Mouse (Mus musculus) lung, adult 2 months (tissue): ENCODE data around the gene Arhgap10. TPM values are rescaled to one million over a fixed set of nuclear protein-coding genes. Genes with fewer than 3 reads are reported as not detected.

ENCODE experiments used
- DNase-seq: peaks from one replicate; pipeline ENCODE4 v3.0.0; 2022
- H3K4me1 ChIP-seq: fragments of 200-500 bp; 2 replicates; pipeline ENCODE4 v1.6.1; 2011; ENCODE audit warnings: low read length; ENCODE audit not compliant: control insufficient read depth, insufficient read depth
- H3K4me3 ChIP-seq: fragments of 200-500 bp; replicated peaks from 2 replicates; pipeline ENCODE3; 2011; ENCODE audit warnings: low read depth, mild to moderate bottlenecking, control low read depth, low read length; ENCODE audit errors: extremely low read depth
- CTCF ChIP-seq: fragments of 200-500 bp; IDR thresholded peaks from 2 replicates; pipeline ENCODE4 v1.5.1; 2011; ENCODE audit warnings: mild to moderate bottlenecking, low read length, control low read depth; ENCODE audit not compliant: insufficient read depth
- POLR2A ChIP-seq: fragments of 200-500 bp; IDR thresholded peaks from 2 replicates; pipeline ENCODE4 v1.6.1; 2011; ENCODE audit warnings: low read depth, mild to moderate bottlenecking, control low read depth, low read length, borderline replicate concordance; ENCODE audit errors: extremely low read depth
- WGBS: fragments of 180-500 bp; shearing (Covaris S2); methylation state at CpG from one replicate; pipeline ENCODE4 v1.1.7; 2018; 5-methylcytosine and 5-hydroxymethylcytosine counted together
- polyA plus RNA-seq: library from polyadenylated mRNA; depleted of rRNA; stranded (reverse); fragments of >200 nt; gene quantifications from 2 replicates; pipeline ENCODE4 v1.2.3, GENCODE M21; 2012

Gene Arhgap10
- polyA plus RNA-seq, 1 experiment, result 11.2 TPM

GRCm38 (mm10) chr8:77384080-77384479 is 133.7 kb downstream of the Arhgap10 start:
- no peak for DNase-seq
- no peak for TF ChIP-seq CTCF
- TF ChIP-seq POLR2A, result no peak
- 89% methylated on average over 6 of the region's 6 CpGs for WGBS

GRCm38 (mm10) chr8:77383671-77384070 is 134.1 kb downstream of the Arhgap10 start:
- no peaks in the 10 kb centered on the region for H3K4me1 ChIP-seq
- no peak for DNase-seq
- TF ChIP-seq CTCF (no peak), POLR2A (no peak)
- no peak overlapping the region for H3K4me3 ChIP-seq
- 85% methylated on average over 8 of the region's 8 CpGs for WGBS

More at GRCm38 (mm10) chr8:77384080-77384479, 133.7 kb downstream of the Arhgap10 start:
- H3K4me1 ChIP-seq, result no peaks in the 10 kb centered on the region
- H3K4me3 ChIP-seq, result no peak overlapping the region

DNA sequence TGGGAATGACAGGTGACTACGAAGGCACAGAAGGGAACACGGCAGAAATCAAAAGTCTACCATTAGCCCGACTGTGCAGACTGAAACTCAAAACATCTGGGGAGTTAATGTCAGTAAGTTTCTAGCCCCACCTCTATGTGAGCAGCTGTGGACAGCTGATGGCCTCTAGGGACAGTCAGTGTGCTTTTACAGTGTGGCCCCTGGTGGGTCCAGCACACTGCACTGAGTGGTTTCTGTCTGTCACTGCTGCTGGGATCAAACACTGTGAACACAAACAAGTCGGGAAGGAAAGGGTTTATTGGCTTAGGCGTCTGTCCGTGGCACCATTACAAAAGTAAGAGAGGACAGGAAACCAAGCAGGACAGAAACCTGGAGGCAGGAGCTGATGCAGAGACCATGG is 136.9 kb downstream of the Arhgap10 start:
- no peak for DNase-seq
- TF ChIP-seq POLR2A, result no peak
- no peak for TF ChIP-seq CTCF
- Histone ChIP-seq H3K4me1 (no peaks in the 10 kb centered on the region), H3K4me3 (no peak overlapping the region)
- 60% methylated on average over 6 of the region's 6 CpGs for WGBS

DNA sequence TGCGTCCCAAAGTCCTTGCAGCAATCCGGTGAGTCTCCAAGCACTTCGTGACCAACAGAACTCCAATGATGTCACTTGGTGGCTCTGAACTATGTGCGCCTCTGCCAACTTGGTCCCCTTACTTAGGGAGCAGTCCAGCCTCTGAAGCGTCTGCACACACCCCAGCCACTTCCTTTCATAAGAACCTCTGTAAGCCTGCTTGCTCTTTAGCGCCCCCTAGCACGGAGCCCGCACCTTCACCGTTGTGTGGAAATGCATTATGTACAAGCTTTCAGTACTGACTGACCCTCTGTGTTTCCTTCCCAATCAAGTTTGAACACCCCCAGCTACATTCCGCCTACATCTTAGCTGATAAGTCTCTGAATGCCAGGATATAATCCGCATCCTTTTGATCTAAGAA is 138.5 kb downstream of the Arhgap10 start:
- Histone ChIP-seq H3K4me1 (no peaks in the 10 kb centered on the region), H3K4me3 (no peak overlapping the region)
- 69% methylated on average over 11 of the region's 11 CpGs for WGBS
- no peak for DNase-seq
- TF ChIP-seq CTCF (peak; percentile 61), POLR2A (no peak)

GRCm38 (mm10) chr8:77376451-77376853 is 141.3 kb downstream of the Arhgap10 start:
- DNase-seq, result peak; percentile 7
- H3K4me3 ChIP-seq, result no peak overlapping the region
- no peak for TF ChIP-seq POLR2A
- no peak for TF ChIP-seq CTCF
- H3K4me1 ChIP-seq, result no peaks in the 10 kb centered on the region
- WGBS, result 49% methylated on average over 5 of the region's 5 CpGs

DNA sequence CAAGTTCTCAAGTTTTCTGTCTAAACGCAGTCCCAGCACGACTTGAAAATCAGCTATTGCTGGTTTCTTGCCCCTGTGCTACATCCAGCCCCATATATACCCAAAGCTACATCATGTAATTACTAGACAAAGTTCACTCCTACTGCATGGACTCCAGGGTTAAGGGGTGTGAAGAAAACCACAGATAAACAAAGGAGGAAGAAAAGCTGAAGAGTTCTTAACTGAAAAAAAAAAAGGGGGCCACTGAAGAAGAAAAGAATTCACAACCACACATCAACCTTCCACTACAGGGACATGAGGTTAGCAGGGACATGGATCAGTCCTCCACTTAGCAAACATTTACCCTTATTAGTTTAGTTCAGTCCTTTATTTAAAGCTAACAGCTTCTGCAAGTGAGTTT is 141.8 kb downstream of the Arhgap10 start:
- TF ChIP-seq POLR2A (no peak), CTCF (no peak)
- Histone ChIP-seq H3K4me3 (no peak overlapping the region), H3K4me1 (no peaks in the 10 kb centered on the region)
- WGBS, result 83% methylated on average over 2 of the region's 2 CpGs
- no peak for DNase-seq

GRCm38 (mm10) chr8:77371006-77371405 is 146.7 kb downstream of the Arhgap10 start:
- Histone ChIP-seq H3K4me3 (no peak overlapping the region), H3K4me1 (no peaks in the 10 kb centered on the region)
- 87% methylated on average over 6 of the region's 6 CpGs for WGBS
- TF ChIP-seq CTCF (no peak), POLR2A (no peak)
- no peak for DNase-seq

DNA sequence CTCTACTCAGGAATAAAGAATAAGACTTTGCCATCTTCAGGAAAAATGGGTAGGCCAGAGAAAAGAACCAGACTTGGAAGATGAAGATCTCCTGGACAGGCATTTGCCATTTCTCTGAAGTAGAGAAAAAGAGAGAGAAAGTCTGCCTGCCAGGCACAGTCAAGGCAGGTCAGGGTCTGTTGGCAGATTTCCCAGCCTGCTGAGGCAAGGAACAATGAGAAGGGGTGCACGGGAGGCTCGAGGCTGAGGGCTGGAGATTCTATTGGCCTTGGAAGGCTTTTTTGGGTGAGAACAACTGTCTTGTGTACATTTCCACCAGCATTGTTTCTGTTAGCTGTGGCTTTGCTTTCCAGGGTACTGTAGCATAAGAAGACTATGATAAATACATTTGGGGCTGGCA is 147.4 kb downstream of the Arhgap10 start:
- Histone ChIP-seq H3K4me1 (no peaks in the 10 kb centered on the region), H3K4me3 (no peak overlapping the region)
- 22% methylated on average over 2 of the region's 2 CpGs for WGBS
- no peak for TF ChIP-seq POLR2A
- DNase-seq, result no peak

- 91% methylated on average over 7 of the region's 7 CpGs for WGBS
- Histone ChIP-seq H3K4me3 (no peak overlapping the region), H3K4me1 (no peaks in the 10 kb centered on the region)
- DNase-seq, result no peak
- TF ChIP-seq CTCF (no peak), POLR2A (no peak)
Observed at GRCm38 (mm10) chr8:77369671-77370070, 148.1 kb downstream of the Arhgap10 start.

DNA sequence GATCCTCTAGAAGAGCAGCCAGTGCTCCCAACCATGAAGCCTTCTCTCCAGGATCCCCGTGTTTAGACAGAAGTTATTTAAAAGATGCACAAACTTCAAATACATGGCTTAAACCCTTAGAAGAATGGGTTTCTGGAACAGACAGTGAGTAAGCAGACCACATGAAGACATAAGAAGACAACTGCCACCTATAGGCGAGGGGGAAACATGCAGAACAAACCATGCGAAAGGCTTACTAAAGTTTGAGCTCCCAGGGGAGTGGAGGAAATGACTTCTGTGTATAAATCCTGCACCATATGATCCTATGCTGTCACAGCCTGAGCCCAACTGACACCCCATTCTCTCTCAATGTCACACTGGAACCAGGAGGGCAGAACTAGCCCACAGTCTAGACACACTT is 150.7 kb downstream of the Arhgap10 start:
- no peak for DNase-seq
- 51% methylated on average over 3 of the region's 3 CpGs for WGBS
- no peaks in the 10 kb centered on the region for H3K4me1 ChIP-seq
- no peak overlapping the region for H3K4me3 ChIP-seq
- TF ChIP-seq CTCF (0 out of 2 replicates have a peak, but pooled peaks have one; percentile 5), POLR2A (no peak)

- no peak for DNase-seq
- Histone ChIP-seq H3K4me1 (no peaks in the 10 kb centered on the region), H3K4me3 (no peak overlapping the region)
- WGBS, result 78% methylated on average over 4 of the region's 4 CpGs
- no peak for TF ChIP-seq POLR2A
- no peak for TF ChIP-seq CTCF
Observed at GRCm38 (mm10) chr8:77366446-77366845, 151.3 kb downstream of the Arhgap10 start.
